Mouse (Mus musculus): ENCODE results near the gene Polrmt. TPM values are rescaled to one million over a fixed set of nuclear protein-coding genes. Genes with fewer than 3 reads are reported as not detected.
A peak's percentile ranks its signal among the peaks of the same experiment; 100 is the strongest.
"Not testable (repeated sequence)": the region's sequence is repeated elsewhere in the genome, so short reads cannot be mapped to it uniquely, and the experiment has no call there.

Gene Polrmt
- polyA plus RNA-seq, 1 experiment from 2014 or later, result 33.3 TPM

DNA sequence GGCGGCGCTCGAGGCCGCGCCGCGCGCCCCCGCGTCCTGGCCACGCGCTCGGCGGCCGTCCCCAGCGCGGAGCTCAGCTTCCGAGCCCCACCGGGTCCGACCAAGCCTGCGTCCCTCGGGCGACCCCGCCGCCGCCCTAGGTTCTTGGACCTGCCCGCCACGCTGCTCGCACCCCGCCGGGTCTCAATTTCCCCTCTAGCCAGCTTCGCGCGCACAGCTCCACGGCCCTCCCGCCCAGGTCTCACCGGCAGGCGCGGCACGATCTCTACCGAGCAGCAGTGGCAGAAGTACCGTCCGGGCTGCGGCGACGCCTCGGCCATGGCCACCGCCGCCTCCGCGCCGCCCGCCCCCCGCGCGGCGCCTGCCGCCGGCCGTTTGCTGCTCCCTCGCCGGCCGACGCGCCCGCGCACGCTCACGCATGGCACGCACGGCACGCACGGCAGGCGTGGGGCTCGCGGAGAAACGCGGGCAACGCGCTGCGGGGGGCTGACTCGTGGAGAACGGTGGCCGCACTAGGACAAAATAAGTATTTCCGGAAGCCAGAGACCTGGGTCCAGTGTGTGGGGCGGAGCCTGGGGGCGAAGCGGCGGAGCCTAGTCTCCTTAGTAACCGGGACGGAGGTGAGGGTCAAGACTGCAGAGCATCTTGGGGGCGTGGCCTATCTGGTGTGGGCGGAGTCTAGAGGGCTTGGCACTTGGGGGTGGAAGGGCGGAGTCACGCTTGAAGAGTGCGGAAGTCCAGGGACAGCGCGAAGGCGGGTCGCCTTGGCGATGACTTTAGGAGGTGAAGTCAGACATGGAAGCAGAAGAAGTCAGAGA, 20.3 kb upstream of the Polrmt start, which contains the start of gene Rnf126:
Gene Rnf126 (minus strand): TSS at position 445 of the 818 bp plus-strand sequence.
- Histone ChIP-seq H3K9me3 (replicated peaks; ENCODE audit: control insufficient read depth, low read length) (no peaks in the 10 kb centered on the region), H3K9ac (ENCODE audit: low read length) (peak within 1 kb of the TSS; percentile 99), H3K4me3 (replicated peaks; ENCODE audit: low read length) (peak within 1 kb of the TSS; percentile 99), H3K4me1 (ENCODE audit: control insufficient read depth, insufficient read depth, low read length) (peaks cover 32% of the 10 kb centered on the region), H3K27me3 (ENCODE audit: control insufficient read depth, insufficient read depth, low read length) (no peaks in the 10 kb centered on the region), H3K27ac (ENCODE audit: low read length) (peak within 1 kb of the TSS; percentile 95), H3K4me2 (ENCODE audit: low read depth, low read length) (peak within 1 kb of the TSS; percentile 89), H3K36me3 (ENCODE audit: control insufficient read depth, insufficient read depth, low read length) (no peaks in the 10 kb centered on the region)
- WGBS, result under 1% methylated on average over 99 of the region's 101 CpGs
- ATAC-seq (ENCODE audit: insufficient read depth, low FRiP score), result peak; percentile 92

GRCm38 (mm10) chr10:79766001-79766507, 19.7 kb upstream of the Polrmt start:
- H3K36me3 ChIP-seq (ENCODE audit: control insufficient read depth, insufficient read depth, low read length), result peaks cover 6% of the 10 kb centered on the region; the same call in 1 of the 2 replicates
- H3K9ac ChIP-seq (ENCODE audit: low read length), result peak overlapping the region; percentile 99
- no peak; the same call in 1 of the 2 replicates for ATAC-seq (ENCODE audit: insufficient read depth, low FRiP score)
- peaks cover 32% of the 10 kb centered on the region for H3K4me1 ChIP-seq (ENCODE audit: control insufficient read depth, insufficient read depth, low read length)
- H3K4me3 ChIP-seq (replicated peaks; ENCODE audit: low read length), result peak overlapping the region; percentile 99
- H3K9me3 ChIP-seq (replicated peaks; ENCODE audit: control insufficient read depth, low read length), result no peaks in the 10 kb centered on the region
- no peaks in the 10 kb centered on the region for H3K27me3 ChIP-seq (ENCODE audit: control insufficient read depth, insufficient read depth, low read length)
- 5% methylated on average over 16 of the region's 16 CpGs for WGBS
- peak overlapping the region; percentile 95 for H3K27ac ChIP-seq (ENCODE audit: low read length)
- peak overlapping the region; percentile 89 for H3K4me2 ChIP-seq (ENCODE audit: low read depth, low read length)

DNA sequence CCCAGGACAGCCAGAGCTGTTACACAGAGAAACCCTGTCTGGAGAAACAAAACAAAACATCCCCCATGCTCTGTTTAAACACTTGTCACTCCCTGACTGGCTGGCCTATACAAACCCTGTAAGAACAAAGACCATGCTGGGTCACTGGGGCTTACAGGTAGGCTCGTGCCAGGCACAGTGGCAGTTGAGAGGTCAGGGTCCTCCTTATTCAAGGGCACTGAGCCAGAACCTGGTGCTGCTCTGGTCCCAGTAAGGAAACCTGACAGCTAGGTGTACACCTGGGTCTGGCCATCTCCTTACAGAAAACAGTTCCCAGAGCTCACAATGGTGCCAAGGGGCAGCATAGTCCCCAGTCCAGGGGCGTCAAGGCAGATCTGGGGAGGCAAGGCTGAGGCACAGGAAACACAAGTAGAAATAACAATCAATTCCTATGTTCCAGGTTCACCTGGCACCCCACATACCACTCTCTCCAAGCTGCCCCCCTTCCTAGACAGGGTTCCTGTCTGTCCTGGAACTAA, 18.9 kb upstream of the Polrmt start:
- no peak for ATAC-seq (ENCODE audit: insufficient read depth, low FRiP score)
- no peak overlapping the region for H3K27ac ChIP-seq (ENCODE audit: low read length)
- peak overlapping the region; percentile 99 for H3K4me3 ChIP-seq (replicated peaks; ENCODE audit: low read length)
- H3K4me1 ChIP-seq (ENCODE audit: control insufficient read depth, insufficient read depth, low read length), result peaks cover 32% of the 10 kb centered on the region
- no peaks in the 10 kb centered on the region for H3K9me3 ChIP-seq (replicated peaks; ENCODE audit: control insufficient read depth, low read length)
- H3K27me3 ChIP-seq (ENCODE audit: control insufficient read depth, insufficient read depth, low read length), result no peaks in the 10 kb centered on the region
- H3K4me2 ChIP-seq (ENCODE audit: low read depth, low read length), result peak overlapping the region; percentile 89
- peak overlapping the region; percentile 99 for H3K9ac ChIP-seq (ENCODE audit: low read length)
- H3K36me3 ChIP-seq (ENCODE audit: control insufficient read depth, insufficient read depth, low read length), result peaks cover 12% of the 10 kb centered on the region; the same call in 1 of the 2 replicates
- 56% methylated on average over 2 of the region's 2 CpGs for WGBS

- Histone ChIP-seq H3K36me3 (ENCODE audit: control insufficient read depth, insufficient read depth, low read length) (peaks cover 14% of the 10 kb centered on the region; the same call in 1 of the 2 replicates), H3K27me3 (ENCODE audit: control insufficient read depth, insufficient read depth, low read length) (no peaks in the 10 kb centered on the region), H3K27ac (ENCODE audit: low read length) (no peak overlapping the region), H3K9ac (ENCODE audit: low read length) (0 out of 2 replicates have a peak overlapping the region, but pooled peaks have one; percentile 43), H3K9me3 (replicated peaks; ENCODE audit: control insufficient read depth, low read length) (no peaks in the 10 kb centered on the region), H3K4me1 (ENCODE audit: control insufficient read depth, insufficient read depth, low read length) (peaks cover 32% of the 10 kb centered on the region), H3K4me3 (replicated peaks; ENCODE audit: low read length) (no peak overlapping the region), H3K4me2 (ENCODE audit: low read depth, low read length) (no peak overlapping the region)
- no peak for ATAC-seq (ENCODE audit: insufficient read depth, low FRiP score)
- WGBS, result 67% methylated on average over 7 of the region's 7 CpGs
These were observed 17.9 kb upstream of the Polrmt start for GRCm38 (mm10) chr10:79764234-79764633.

DNA sequence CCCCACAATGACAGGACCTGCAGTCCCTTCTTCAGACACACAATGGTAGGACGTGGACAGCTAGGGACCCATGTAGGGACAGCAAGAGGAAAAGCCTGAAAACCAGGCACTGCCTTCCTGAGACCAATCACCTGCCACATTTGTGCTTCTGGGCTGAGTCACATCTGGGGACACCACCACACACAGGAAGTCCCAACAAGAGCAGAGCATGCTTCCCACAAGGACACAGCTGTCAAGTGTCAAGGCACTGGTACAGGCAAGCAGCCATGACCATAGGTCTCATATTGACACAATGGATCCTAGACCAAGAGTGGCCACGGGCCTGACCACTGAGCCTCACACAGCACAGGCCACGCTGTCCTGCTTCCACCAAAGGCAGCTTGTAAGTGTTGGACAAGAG, 16.5 kb upstream of the Polrmt start:
- H3K9ac ChIP-seq (ENCODE audit: low read length), result no peak overlapping the region
- H3K27ac ChIP-seq (ENCODE audit: low read length), result no peak overlapping the region
- H3K4me2 ChIP-seq (ENCODE audit: low read depth, low read length), result no peak overlapping the region
- no peak overlapping the region for H3K4me3 ChIP-seq (replicated peaks; ENCODE audit: low read length)
- peaks cover 26% of the 10 kb centered on the region for H3K36me3 ChIP-seq (ENCODE audit: control insufficient read depth, insufficient read depth, low read length)
- no peak for ATAC-seq (ENCODE audit: insufficient read depth, low FRiP score)
- 79% methylated on average over 3 of the region's 3 CpGs for WGBS
- H3K9me3 ChIP-seq (replicated peaks; ENCODE audit: control insufficient read depth, low read length), result no peaks in the 10 kb centered on the region
- peaks cover 24% of the 10 kb centered on the region for H3K4me1 ChIP-seq (ENCODE audit: control insufficient read depth, insufficient read depth, low read length)
- no peaks in the 10 kb centered on the region for H3K27me3 ChIP-seq (ENCODE audit: control insufficient read depth, insufficient read depth, low read length)

DNA sequence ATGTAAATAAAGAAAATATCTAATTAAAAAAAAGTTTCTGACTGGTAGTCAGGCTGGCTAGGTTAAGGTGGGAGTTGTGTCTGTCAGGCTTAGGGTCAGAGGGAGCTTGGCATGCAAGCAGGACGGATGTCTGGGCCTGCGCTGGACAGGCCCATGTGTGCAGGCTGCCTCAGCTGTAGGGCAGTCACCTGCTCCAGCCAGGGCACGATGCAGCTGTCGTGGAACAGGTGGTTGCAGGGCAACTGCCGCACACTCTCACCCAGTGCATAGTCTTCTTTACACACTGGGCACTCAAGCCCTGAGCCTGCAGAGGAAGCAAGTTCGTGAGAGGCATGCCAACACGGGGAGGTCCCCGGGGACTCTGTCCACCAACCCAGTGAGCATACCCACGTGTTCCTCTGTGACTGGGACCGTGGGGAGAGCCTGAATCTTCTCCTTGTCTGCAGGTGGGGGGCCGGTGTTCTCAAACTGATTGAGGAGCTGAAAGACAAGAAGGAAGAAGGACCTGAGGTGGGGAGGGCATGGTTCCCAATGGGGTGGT, 14.3 kb upstream of the Polrmt start:
- Histone ChIP-seq H3K9ac (ENCODE audit: low read length) (no peak overlapping the region), H3K36me3 (ENCODE audit: control insufficient read depth, insufficient read depth, low read length) (peaks cover 30% of the 10 kb centered on the region), H3K27me3 (ENCODE audit: control insufficient read depth, insufficient read depth, low read length) (no peaks in the 10 kb centered on the region), H3K4me3 (replicated peaks; ENCODE audit: low read length) (no peak overlapping the region), H3K27ac (ENCODE audit: low read length) (no peak overlapping the region), H3K9me3 (replicated peaks; ENCODE audit: control insufficient read depth, low read length) (no peaks in the 10 kb centered on the region), H3K4me2 (ENCODE audit: low read depth, low read length) (no peak overlapping the region), H3K4me1 (ENCODE audit: control insufficient read depth, insufficient read depth, low read length) (peaks cover 20% of the 10 kb centered on the region)
- WGBS, result 86% methylated on average over 11 of the region's 11 CpGs
- ATAC-seq (ENCODE audit: insufficient read depth, low FRiP score), result no peak

- H3K9me3 ChIP-seq (replicated peaks; ENCODE audit: control insufficient read depth, low read length); H3K4me3 ChIP-seq (replicated peaks; ENCODE audit: low read length); ATAC-seq (ENCODE audit: insufficient read depth, low FRiP score); H3K27me3 ChIP-seq (ENCODE audit: control insufficient read depth, insufficient read depth, low read length); H3K4me2 ChIP-seq (ENCODE audit: low read depth, low read length); H3K9ac ChIP-seq (ENCODE audit: low read length); H3K27ac ChIP-seq (ENCODE audit: low read length): not testable (repeated sequence)
- Histone ChIP-seq H3K36me3 (ENCODE audit: control insufficient read depth, insufficient read depth, low read length) (peaks cover 30% of the 10 kb centered on the region), H3K4me1 (ENCODE audit: control insufficient read depth, insufficient read depth, low read length) (peaks cover 11% of the 10 kb centered on the region)
- 84% methylated on average over 1 of the region's 1 CpGs for WGBS
These were observed 13.3 kb upstream of the Polrmt start for GRCm38 (mm10) chr10:79759675-79760074.

DNA sequence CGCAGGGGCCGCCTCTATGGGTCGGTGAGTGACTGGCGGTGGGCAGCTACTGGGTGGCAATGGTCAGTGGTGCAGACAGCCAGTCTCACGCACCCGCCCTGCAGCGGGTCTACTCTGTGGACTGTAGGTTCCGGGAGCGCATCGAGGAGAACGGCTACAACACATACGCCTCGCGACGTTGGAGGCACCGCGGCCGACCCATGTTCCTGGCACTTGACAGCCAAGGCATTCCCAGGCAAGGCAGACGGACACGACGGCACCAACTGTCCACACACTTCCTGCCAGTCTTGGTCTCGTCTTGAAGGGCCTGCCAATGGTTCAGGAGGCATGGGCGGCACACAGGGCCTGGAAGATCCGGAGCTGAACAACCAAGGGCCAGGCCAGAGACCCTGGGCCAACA, 10.3 kb upstream of the Polrmt start:
- no peak for ATAC-seq (ENCODE audit: insufficient read depth, low FRiP score)
- H3K9ac ChIP-seq (ENCODE audit: low read length), result no peak overlapping the region
- peaks cover 2% of the 10 kb centered on the region; the same call in 1 of the 2 replicates for H3K4me1 ChIP-seq (ENCODE audit: control insufficient read depth, insufficient read depth, low read length)
- H3K4me3 ChIP-seq (replicated peaks; ENCODE audit: low read length), result no peak overlapping the region
- no peaks in the 10 kb centered on the region for H3K9me3 ChIP-seq (replicated peaks; ENCODE audit: control insufficient read depth, low read length)
- H3K4me2 ChIP-seq (ENCODE audit: low read depth, low read length), result no peak overlapping the region
- 88% methylated on average over 24 of the region's 24 CpGs for WGBS
- H3K27ac ChIP-seq (ENCODE audit: low read length), result no peak overlapping the region
- H3K36me3 ChIP-seq (ENCODE audit: control insufficient read depth, insufficient read depth, low read length), result peaks cover 30% of the 10 kb centered on the region
- H3K27me3 ChIP-seq (ENCODE audit: control insufficient read depth, insufficient read depth, low read length), result no peaks in the 10 kb centered on the region

DNA sequence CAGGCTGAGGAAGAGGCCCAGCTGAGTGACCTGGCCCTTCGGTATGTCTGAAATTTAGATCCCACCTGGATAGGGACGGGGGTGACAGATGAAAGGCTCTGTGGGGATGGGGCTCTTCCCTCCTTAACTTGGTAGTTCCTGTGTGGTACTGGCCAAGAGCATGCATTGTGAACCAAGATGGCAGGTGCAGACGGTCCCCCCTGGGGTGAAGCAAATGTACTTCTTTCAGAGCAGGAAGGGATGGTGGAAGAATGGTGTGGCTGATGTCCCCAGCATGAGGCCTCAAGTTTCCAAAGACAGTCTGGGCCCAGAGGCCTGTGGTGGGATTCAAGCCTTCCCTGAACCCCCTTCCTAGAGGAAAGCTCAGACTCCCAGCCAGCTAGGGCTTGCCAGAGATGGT, 9.5 kb upstream of the Polrmt start:
- no peak for ATAC-seq (ENCODE audit: insufficient read depth, low FRiP score)
- Histone ChIP-seq H3K27ac (ENCODE audit: low read length) (no peak overlapping the region), H3K4me1 (ENCODE audit: control insufficient read depth, insufficient read depth, low read length) (peaks cover 2% of the 10 kb centered on the region; the same call in 1 of the 2 replicates), H3K27me3 (ENCODE audit: control insufficient read depth, insufficient read depth, low read length) (no peaks in the 10 kb centered on the region), H3K36me3 (ENCODE audit: control insufficient read depth, insufficient read depth, low read length) (peaks cover 23% of the 10 kb centered on the region), H3K4me2 (ENCODE audit: low read depth, low read length) (no peak overlapping the region), H3K4me3 (replicated peaks; ENCODE audit: low read length) (no peak overlapping the region), H3K9ac (ENCODE audit: low read length) (no peak overlapping the region), H3K9me3 (replicated peaks; ENCODE audit: control insufficient read depth, low read length) (no peaks in the 10 kb centered on the region)
- WGBS, result 74% methylated on average over 3 of the region's 3 CpGs
